Mouse (Mus musculus) adrenal gland, postnatal 36 days (tissue): ENCODE results near the gene Uri1. TPM values are rescaled to one million over a fixed set of nuclear protein-coding genes. Genes with fewer than 3 reads are reported as not detected.
A peak's percentile ranks its signal among the peaks of the same experiment; 100 is the strongest.

Source experiments
- DNase-seq, 2 experiments: peaks; one replicate each; pipeline ENCODE4 v3.0.0; 2021; ENCODE audit warnings: mixed read lengths in 1 of 2
- long read RNA-seq, 2 experiments: library from polyadenylated mRNA; stranded (forward); transcript quantifications; one replicate each; pipeline ENCODE4 v2.0.0; 2021; ENCODE audit warnings: borderline sequencing depth in 2 of 2
- total RNA-seq, 2 experiments: library from RNA; stranded (reverse); gene quantifications; 2 replicates each; pipeline ENCODE4 v1.2.3; 2021

Gene Uri1
- total RNA-seq, result 10 to 100 TPM; 42.2 to 66.2 TPM
- long read RNA-seq, experiment 1, transcript Uri1-201 (11 exons, 3,441 nt), result major isoform, 90 of 107 reads
- long read RNA-seq, experiment 1, partial matches to known transcripts, result 5 of 107 reads
- long read RNA-seq, experiment 1, other reads (novel, unspliced or antisense), result 12 of 107 reads
- long read RNA-seq, experiment 2, transcript Uri1-201 (11 exons, 3,441 nt), result major isoform, 14 of 25 reads
- long read RNA-seq, experiment 2, partial matches to known transcripts, result 4 of 25 reads
- long read RNA-seq, experiment 2, other reads (novel, unspliced or antisense), result 7 of 25 reads

DNA sequence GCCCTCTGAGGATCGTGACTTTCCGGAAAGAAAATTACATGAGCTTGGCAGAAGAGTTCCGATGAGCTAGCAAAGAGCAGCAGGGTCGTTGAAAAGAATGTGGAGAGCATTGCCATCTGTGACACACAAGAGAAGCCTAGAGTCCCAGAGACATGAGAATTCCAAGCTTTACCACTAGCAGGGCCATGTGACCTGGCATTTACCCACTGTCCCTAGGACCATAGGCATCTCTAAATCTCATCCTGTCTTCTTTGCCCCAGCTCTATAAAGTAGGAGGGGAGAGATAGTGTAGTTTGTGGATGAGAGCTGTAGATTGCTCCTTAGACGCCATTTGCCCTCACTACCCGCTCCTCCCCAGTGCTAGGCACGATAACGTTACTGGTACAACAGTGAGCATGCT lies at the start of gene Uri1:
Gene Uri1 (minus strand): TSS at position 101 of the 400 bp plus-strand sequence.
- no peak for DNase-seq

DNA sequence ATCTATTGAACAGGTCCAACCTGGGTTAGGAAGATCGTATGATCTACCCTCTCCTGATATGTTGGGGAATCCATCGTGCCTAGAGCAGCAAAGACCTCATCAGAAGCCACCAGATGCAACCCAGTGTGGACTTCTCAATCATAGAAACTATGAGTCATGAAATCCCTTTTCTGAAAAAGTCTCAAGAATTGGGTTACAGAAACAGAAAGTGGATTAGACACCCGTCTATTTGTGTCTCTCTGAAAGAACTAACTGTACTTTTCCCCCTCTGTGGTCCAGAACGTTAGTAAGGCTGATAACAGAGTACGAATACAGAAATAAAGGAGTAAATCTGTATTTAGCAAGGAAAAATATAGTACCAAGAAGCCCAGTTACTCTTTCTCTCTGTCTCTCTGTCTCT lies 47.7 kb upstream of the Uri1 start:
- DNase-seq, result no peak

DNA sequence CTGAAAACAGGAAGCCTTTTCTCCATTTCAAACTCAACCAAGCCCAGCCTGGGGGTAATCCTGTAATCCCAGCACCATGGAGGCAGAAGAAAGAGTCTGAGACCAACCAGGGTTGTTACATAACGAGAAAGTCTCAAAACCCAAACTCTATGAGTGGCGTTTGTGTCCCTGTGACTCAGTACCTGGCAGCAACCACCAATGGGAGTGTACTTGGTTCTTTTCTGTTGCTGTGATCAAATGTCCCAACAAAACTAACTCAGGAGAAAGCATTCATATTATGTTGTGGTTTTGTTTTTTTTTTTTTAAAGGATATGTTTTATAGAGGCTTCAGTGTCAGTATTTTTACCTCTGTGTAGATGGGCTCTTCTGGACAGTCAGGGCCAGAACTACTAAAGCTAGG lies 47.3 kb upstream of the Uri1 start:
- DNase-seq, result peak; percentile 27 to 52

DNA sequence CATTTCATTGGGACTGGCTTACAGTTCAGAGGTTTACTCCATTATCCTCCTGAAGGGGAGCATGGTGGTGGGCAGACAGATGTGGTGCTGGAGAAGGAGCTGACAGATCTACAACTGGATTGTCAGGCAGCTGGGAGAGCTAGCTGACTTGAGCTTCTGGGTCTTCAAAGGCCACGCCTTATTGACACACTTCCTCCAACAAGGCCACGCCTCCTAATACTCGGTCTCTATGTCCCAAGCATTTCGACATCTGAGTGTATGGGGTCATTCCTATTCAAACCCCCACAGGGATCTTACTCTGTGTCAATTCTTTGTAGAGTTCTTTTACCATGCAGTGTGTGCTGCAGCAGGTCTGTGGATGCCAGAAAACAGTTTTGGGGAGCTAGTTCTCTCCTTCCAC lies 41.1 kb upstream of the Uri1 start:
- no peak for DNase-seq

DNA sequence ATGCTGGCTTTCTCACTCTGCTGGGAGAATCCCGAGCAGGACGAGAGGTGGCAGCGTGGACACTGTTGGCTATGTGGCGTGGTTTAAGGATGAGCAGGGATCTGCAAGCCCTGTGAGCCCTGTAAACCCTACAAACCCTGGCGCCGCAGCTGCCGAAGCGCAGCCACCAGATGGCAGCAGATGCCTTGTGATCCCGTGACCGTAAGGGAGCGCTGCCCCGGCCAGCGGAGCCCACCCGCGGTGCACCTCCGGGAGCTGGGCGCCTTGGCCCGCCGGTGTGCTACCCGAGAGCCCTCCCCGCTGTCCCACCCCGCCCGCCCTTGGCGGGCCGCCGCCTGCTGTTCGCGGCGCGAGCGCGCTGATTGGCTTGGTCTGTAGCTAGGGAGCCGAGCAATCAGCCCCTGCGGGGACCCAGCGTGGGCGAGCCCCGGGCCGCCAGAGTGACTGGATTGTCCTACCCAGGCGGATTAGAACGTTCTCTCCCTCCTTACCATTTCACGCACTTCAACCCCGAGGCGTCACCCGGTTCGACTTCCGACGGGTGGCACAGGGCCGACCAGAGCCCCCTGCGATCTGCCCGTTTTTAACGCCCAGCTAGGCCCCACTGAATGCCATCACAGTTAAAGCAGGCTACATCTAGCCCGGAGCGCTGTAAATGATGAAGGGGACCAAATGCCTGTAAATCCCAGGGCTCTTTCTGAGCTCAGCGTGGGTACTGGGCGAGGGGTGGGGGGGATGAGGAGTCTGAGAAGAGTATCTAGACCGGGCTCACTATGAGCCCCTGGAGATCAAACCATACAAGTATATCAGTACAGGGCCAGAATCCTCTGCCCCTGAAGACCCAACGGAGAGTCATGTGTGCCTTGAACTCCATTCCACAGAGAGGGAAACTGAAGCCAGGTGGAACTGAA lies 38.0 kb upstream of the Uri1 start:
- DNase-seq, result peak; percentile 90 to 92

DNA sequence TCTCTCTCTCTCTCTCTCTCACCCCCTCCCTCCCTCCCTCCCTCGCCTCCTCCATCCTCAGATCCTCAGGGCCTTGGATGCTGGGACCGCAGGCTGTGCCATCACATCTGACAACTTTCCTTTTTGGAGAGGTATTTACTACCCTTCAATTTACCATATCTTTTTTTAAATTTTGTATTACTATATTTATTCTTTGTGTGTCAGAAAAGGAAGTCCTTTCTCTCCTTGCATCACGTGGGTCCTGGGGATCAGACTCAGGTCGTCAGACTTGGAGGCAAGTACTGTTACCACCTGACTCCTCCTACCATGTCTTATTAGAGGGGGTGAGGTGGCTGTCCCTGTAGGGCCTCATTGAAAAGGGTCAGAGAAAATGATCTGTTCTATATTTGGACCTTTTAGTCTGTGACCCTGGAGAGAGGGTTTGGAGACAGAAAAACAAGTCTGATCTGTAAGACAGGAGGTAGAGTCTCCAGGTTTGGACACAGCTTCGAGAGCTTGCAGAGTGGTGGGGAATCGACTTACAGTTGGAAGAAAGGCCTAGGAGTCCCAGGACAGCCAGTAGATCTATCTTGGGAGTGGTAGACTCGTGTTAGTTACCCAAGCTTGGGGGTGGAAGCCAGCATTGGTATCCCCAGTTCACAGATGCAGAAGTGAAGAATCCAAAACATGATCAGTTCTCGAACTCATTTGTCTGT lies 36.4 kb upstream of the Uri1 start:
- DNase-seq, result no peak

DNA sequence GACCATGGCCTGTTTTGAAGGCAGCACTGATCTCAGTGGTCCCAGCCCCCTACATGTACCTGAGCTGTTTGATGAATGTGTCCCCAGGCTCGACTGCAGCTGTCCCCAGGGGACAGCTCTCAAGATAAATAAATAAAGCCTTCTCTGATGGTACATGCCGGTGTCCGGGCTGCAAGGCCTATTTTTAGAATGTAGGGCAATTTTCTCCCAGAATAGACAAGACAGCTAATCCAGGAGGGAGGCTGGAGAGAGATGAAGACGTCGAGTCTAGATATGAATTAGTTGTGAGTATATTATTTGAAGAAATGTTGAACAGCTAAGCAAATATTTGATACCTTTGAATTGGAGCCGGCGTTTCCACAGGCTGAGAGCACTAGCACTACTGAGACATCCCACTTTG lies 35.7 kb upstream of the Uri1 start:
- DNase-seq, result no peak

DNA sequence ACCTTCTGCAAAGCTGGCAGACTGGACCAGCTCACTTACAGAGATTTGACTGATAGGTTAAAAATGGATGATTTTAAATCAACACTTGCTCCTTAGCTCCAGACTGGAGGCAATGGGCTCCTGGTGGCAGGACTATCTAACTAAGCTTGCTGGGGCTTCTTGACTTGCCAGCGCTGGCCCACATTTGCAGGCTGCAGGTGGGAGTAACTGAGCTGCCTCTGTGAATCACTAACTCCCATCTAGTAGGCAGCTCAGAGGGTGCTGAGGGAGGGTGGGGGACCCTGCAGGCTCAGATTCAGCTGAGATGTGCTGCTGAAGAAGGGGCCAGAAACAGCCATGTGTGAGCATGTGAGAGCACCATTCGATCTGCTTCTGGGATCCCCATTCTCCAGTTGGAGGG lies 32.6 kb upstream of the Uri1 start:
- no peak for DNase-seq

DNA sequence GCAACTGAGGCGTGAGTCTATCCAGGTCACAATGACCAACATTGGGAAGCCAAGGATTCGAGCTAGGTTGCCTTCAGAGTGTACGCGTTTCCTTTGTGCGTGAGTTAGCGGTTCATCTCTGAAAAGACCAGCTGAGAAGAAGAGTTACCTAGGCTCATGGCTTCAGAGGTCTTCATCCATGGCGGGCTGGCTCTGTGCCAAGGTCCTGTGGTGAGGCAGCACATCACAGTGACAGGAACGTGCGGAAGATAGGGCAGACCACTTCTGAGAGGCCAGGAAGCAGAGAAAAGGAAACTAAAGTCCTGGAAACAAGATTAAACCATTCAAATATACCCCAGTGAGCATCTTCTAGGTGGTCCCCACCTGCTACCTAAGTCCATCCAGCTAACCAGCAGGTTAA lies 30.9 kb upstream of the Uri1 start:
- no peak for DNase-seq

DNA sequence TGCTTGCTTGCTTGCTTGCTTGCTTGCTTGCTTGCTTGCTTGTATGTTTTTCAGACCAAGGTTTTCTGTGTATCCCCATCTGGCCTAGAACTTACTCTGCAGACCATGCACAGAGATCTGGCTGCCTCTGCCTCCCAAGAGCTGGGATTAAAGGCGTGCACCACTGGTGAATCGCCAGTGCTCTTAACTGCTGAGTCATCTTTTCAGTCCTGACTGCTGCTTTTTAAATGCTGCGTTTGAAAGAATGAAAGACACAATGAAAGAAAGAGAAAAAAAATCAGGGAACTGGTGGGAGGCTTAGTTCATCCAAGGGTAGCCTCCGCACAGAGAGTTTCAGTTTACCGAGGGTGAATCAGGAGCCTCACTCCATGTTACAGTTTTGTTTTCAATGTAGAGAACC lies 23.9 kb upstream of the Uri1 start:
- DNase-seq, result no peak

DNA sequence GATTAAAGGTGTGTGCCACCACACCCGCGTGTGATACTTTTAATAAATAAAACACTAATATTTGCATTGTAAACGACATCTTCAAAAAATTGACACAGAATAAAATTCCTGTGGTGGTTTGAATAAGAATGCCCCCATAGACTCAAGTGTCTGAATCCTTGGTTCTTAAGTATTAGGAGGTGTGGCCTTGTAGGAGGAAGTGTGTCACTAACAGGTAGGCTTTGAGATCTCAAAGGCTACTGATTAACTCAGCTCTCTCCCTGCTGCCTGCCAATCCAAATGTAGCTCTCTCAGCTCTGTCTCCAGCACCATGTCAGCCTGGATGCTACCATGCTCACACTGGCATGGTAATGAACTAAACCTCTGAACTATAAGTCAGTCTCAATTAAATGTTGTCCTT lies 17.9 kb upstream of the Uri1 start:
- DNase-seq, result no peak

DNA sequence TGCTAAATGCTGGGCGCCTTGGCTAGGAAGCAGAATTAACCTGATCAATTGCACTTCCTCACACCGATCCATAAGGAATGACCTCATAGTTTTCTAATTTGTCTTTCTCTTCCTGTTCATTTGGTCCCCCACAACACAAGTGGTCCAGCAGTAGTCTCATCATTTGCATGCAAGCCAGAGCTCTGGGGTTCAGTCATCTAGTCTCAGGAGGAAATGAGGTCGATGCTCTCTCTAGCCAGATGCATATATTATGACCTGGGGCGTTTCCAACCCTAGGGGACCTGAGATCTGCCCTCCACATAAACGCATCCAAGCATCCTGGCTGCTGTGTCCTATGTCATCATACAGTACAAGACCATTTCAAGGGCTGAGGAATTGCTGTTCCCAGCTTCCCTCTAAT lies 14.2 kb upstream of the Uri1 start:
- DNase-seq, result no peak

DNA sequence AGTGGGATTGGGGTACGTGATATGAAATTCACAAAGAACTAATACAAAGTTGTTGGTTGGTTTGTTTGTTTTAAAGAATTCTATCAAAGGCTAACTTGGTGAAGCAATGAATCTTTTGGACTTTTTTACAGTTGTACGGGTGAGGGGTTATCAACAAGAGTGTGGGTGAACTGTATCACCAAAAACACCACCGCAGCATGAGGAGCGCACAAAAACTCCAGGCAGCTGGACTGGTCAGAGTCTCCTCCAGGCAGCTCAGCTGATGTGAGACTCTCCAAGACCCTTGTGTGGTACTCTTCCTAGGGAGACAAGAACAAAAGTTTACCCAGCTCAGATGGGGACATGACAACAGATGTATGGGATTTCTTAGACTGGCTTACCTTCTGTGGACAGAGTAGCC lies 7.8 kb upstream of the Uri1 start:
- DNase-seq, result no peak

DNA sequence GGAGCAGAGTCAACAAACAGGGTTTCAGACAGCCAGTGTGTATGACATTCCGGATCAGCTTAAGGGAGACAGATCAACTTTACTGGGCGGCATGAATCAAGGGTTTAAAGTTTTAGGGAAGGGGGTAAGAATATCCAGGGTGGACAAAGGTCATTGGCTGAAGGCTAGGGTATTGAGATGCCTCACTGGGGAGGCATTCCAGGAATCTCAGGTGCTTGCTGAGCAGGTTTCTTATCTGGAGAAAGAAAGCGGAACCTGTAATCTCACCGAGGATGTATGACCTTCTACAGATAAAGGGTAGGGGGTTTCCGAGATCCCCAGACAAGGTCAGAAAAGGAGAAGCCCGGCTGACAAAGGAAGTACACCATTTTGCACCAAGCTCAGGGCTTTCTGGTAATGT lies 7.3 kb upstream of the Uri1 start:
- DNase-seq, result no peak

DNA sequence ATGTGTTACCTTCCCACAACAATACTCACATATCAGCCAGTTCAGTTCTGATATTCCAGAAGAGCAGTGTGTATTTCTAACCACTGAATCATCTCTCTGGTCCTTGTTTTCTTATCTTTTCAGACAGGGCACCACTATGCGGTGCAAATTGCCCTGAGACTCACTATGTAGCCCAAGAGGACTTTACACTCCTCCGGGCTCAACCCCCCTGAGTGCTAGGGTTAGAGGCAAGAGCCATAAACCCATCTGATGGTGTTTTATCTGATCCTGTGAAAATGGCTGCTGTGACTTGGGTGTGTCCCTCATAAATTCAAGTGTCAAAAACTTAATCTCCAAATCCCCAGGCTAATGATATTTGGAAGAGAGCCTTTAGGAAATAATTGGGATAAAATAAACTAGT lies 6.6 kb upstream of the Uri1 start:
- DNase-seq, result no peak

DNA sequence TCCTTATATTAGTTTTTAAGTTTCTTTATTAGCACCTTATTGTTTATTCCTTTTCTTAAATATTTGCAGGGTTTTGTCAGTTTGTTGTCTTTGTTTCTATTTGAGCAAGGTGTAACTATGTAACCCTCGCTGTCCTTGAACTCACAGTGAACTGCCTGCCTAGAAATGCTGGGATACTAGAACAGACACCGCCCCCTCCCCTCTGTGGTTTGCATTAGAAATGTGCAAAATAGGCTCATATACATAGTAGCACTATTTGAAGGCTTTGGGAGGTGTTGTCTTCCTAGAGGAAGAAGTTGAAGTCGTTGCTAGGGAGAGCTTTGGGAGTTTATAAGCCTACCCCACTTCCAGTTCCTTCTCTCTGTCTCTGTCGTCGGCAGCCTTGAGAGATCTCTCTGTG lies 5.7 kb upstream of the Uri1 start:
- DNase-seq, result no peak

DNA sequence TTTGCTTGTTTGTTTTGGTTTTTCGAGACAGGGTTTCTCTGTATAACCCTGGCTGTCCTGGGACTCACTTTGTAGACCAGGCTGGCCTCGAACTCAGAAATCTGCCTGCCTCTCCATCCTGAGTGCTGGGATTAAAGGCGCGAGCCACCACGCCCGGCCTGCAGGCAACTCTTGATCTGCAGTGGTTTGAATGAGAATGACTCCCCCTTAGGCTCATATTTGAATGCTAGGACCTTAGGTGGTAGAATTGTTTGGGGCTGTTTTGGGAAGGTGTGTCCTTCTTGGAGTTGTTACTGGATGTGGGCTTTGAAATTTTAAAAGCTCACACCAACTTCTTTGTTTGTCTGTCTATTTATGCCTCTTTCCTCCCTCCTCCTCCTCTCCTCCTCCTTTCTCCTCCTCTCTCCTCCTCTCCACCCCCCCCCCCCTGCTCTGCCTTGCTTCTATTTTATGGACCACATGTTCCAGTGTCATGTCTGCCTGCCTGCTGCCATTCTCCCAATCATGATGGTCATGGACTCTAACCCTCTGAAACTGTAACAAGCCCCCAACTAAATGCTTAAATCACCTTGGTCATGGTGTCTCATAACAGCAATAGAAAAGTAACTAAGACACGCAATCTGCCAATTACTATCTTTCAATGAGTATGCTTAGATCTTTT lies 4.7 kb upstream of the Uri1 start:
- DNase-seq, result no peak

DNA sequence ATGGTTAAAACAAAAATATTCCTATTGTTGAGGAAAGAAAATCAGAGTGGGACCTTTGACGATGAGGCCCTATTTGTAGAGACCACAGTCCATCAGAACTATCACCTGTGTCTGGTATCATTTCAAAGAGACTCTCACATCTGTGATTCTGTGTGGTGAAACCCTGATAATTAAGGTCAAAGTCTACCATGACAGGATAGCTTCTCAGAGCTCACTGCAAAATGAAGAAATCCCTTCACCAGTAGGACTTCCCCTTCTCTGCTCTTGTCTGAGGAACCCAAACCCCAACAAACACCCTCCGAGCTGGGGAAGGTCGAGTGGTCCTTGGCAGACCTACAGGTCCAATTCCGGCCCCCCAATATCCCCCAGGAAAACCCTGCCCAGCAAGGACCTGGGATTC lies 1.5 kb upstream of the Uri1 start:
- DNase-seq, result no peak

DNA sequence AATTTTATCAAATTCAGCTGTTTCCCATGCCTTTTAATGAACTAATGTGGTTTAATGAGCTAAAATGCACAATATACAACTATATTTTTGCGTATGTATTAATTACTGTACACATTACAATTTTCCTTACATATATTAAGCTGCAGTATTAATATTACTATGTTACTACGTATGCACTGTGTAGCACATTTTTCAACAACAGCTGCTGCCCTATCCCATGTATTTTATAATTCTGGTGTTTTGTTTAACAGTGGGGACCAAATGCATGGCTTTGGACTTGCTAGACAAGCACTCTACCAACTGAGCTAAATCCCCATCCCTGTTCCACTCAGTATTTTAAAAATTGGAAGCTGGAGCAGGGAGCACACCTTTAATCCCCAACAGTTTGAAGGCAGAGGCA lies 3.6 kb downstream of the Uri1 start:
- DNase-seq, result no peak

DNA sequence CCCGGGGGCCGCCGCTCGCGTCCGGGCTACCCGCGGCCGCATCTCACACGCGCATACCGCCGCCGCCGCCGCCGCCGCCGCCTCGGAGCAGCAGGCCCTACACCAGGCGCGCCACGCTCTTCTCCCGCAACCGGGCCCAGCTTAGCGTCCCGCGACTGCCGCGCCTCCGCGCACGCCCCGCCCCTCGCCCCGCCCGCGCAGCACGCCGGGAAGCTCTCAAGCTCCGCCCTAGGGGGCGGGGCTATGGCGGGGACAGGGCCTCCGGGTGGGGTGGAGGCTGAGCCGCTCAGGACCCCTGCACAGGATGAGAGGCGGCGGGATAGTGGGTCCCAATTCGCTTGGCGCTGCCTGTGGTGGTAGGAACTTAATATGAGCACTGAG lies 4.0 kb downstream of the Uri1 start:
- peak; percentile 93 to 98 for DNase-seq

DNA sequence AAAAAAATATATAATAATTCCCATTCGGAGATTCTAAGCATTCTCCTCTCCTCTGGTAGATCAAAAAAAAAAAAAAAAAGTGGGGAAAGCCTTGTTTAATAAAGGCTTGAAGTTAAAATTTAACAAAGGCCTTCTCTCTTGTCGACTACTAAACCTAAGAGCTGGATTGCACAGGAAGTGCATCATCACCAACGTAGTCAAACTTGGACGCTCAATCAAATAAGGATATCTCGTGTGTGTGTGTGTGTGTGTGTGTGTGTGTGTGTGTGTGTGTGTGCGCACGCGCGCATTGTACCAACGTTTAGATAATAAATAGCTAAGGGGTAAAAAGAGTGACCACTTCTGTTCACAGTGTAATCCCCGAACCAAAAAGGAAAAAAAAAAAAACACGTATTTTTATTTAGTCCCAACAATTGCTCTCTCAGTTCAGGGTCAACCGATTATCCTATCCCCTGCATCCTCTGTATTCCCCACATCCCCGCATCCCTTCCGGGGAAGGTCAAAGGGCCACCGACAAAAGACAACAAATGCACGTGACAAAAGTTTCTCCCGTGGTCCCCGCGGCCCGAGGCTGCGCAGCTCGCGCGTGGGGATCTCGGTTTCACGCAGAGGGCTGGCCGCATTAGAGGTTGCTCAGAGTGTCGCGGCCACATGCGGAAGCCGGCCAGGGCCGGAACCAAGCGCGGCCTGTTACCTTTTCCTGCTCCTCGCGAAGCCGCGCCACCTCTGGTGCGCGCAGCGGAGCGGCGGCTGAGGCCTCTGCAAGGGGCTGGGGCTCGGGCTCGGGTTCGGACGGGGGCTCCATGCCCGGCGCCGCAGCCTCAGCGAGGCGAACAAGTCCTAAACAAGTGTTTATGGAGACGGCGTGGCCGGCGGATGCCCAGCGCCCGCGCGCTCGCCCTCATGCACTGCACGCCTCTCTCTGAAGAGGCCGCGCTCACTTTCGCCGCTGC lies 4.7 kb downstream of the Uri1 start:
- DNase-seq, result peak; percentile 68 to 71
